Mouse (Mus musculus) testis, adult 2 months (tissue): ENCODE measurements around the gene Ccdc194.

Experiments
- CTCF ChIP-seq: fragments of 200-500 bp; IDR thresholded peaks from 2 replicates; pipeline ENCODE4 v1.5.1; 2012; ENCODE audit warnings: low read depth, mild to moderate bottlenecking, inconsistent platforms, low read length, moderate library complexity; ENCODE audit not compliant: control insufficient read depth, insufficient read depth, insufficient replicate concordance
- POLR2A ChIP-seq: fragments of 200-500 bp; IDR thresholded peaks from 2 replicates; pipeline ENCODE4 v1.6.1; 2012; ENCODE audit warnings: low read depth, mild to moderate bottlenecking, inconsistent platforms, low read length, moderate library complexity; ENCODE audit not compliant: control insufficient read depth

GRCm38 (mm10) chr8:71505979-71506378 is 19.5 kb downstream of the Ccdc194 start:
- TF ChIP-seq POLR2A = no peak
- no peak for TF ChIP-seq CTCF
